Mouse (Mus musculus) myocyte (in vitro differentiated cells): ENCODE measurements around the gene Hecw2. TPM values are rescaled to one million over a fixed set of nuclear protein-coding genes. Genes with fewer than 3 reads are reported as not detected.
A peak's percentile ranks its signal among the peaks of the same experiment; 100 is the strongest.

Experiments used
- H3K27me3 ChIP-seq: one replicate; pipeline ENCODE4 v1.6.1; 2011; ENCODE audit not compliant: control insufficient read depth, insufficient read depth, insufficient read length
- H3K36me3 ChIP-seq: one replicate; pipeline ENCODE4 v1.6.1; 2011; ENCODE audit not compliant: control insufficient read depth, insufficient read depth
- H3K4me2 ChIP-seq: one replicate; pipeline ENCODE4 v1.6.1; 2011; ENCODE audit warnings: low read depth, control low read depth
- H3K4me3 ChIP-seq: one replicate; pipeline ENCODE4 v1.5.1; 2011; ENCODE audit warnings: mild to moderate bottlenecking, control low read depth, moderate library complexity
- H3K79me2 ChIP-seq: one replicate; pipeline ENCODE4 v1.6.1; 2011; ENCODE audit not compliant: control insufficient read depth, insufficient read depth
- H3ac ChIP-seq: one replicate; pipeline ENCODE4 v1.6.1; 2011; ENCODE audit not compliant: control insufficient read depth, insufficient read length
- CEBPB ChIP-seq: IDR thresholded peaks from 2 replicates; pipeline ENCODE4 v1.6.1; 2011; ENCODE audit warnings: mild to moderate bottlenecking, moderate library complexity; ENCODE audit not compliant: poor library complexity, insufficient read depth, severe bottlenecking
- E2F4 ChIP-seq: IDR thresholded peaks from one replicate; pipeline ENCODE4 v1.6.1; 2011; ENCODE audit warnings: mild to moderate bottlenecking, control low read depth, moderate library complexity; ENCODE audit not compliant: insufficient read depth
- MAX ChIP-seq: IDR thresholded peaks from one replicate; pipeline ENCODE4 v1.6.1; 2011; ENCODE audit warnings: low read depth, mild to moderate bottlenecking, control low read depth
- MYOD1 ChIP-seq, 3 experiments: IDR thresholded peaks; one replicate each; pipeline ENCODE4 v1.6.1; 2011; ENCODE audit warnings: control low read depth in 2 of 3, low read depth in 2 of 3, mild to moderate bottlenecking in 2 of 3, moderate library complexity in 1 of 3; ENCODE audit not compliant: insufficient read length in 2 of 3, control insufficient read depth in 1 of 3
- MYOG ChIP-seq, 3 experiments: IDR thresholded peaks; one replicate each; pipeline ENCODE4 v1.6.1; 2011; ENCODE audit warnings: control low read depth in 2 of 3, low read depth in 2 of 3, mild to moderate bottlenecking in 2 of 3; ENCODE audit not compliant: insufficient read length in 2 of 3, control insufficient read depth in 1 of 3, insufficient read depth in 1 of 3
- POLR2A ChIP-seq: IDR thresholded peaks from one replicate; pipeline ENCODE4 v1.6.1; 2011; ENCODE audit warnings: low read depth, mild to moderate bottlenecking, control low read depth, moderate library complexity; ENCODE audit not compliant: insufficient read length
- POLR2AphosphoS2 ChIP-seq: IDR thresholded peaks from one replicate; pipeline ENCODE4 v1.6.1; 2011; ENCODE audit warnings: low read depth, control low read depth; ENCODE audit not compliant: insufficient read length
- REST ChIP-seq: IDR thresholded peaks from one replicate; pipeline ENCODE4 v1.6.1; 2011; ENCODE audit warnings: mild to moderate bottlenecking, control low read depth, moderate library complexity; ENCODE audit not compliant: insufficient read depth, insufficient read length
- SRF ChIP-seq: IDR thresholded peaks from one replicate; pipeline ENCODE4 v1.6.1; 2011; ENCODE audit warnings: low read depth; ENCODE audit not compliant: control insufficient read depth, insufficient read length
- TCF12 ChIP-seq: IDR thresholded peaks from one replicate; pipeline ENCODE4 v1.6.1; 2011; ENCODE audit warnings: mild to moderate bottlenecking, control low read depth; ENCODE audit not compliant: poor library complexity, insufficient read depth, severe bottlenecking
- TCF3 ChIP-seq: IDR thresholded peaks from one replicate; pipeline ENCODE4 v1.6.1; 2011; ENCODE audit warnings: low read depth, control low read depth; ENCODE audit not compliant: insufficient read length
- USF1 ChIP-seq: IDR thresholded peaks from one replicate; pipeline ENCODE4 v1.6.1; 2011; ENCODE audit warnings: low read depth, mild to moderate bottlenecking, control low read depth, moderate library complexity
- polyA plus RNA-seq: library from polyadenylated mRNA; unstranded; fragments of >200 nt; fragmentation: generic; extraction: Trizol; gene quantifications from one replicate; pipeline ENCODE4 v1.2.1, GENCODE M21; 2012; ENCODE audit warnings: missing spikeins

The Hecw2 gene
- polyA plus RNA-seq, 1 experiment, result 4.6 TPM

- Histone ChIP-seq H3ac (no peak overlapping the region), H3K4me2 (peak overlapping the region; percentile 55), H3K27me3 (no peaks in the 10 kb centered on the region), H3K36me3 (no peaks in the 10 kb centered on the region), H3K4me3 (no peak overlapping the region), H3K79me2 (no peaks in the 10 kb centered on the region)
- TF ChIP-seq SRF (no peak), E2F4 (no peak), REST (no peak), CEBPB (no peak), MYOG (IDR thresholded peaks at IDR 0.05; ENCODE audit: control insufficient read depth in 1 of 3, insufficient read depth in 1 of 3, insufficient read length in 2 of 3, low read depth in 2 of 3) (peak in 1 of 3 experiments; percentile 39), MYOD1 (IDR thresholded peaks at IDR 0.05; ENCODE audit: control insufficient read depth in 1 of 3, insufficient read length in 2 of 3, low read depth in 2 of 3) (peak in 1 of 3 experiments; percentile 55)
Observed at GRCm38 (mm10) chr1:53940268-53941017, 254.5 kb downstream of the Hecw2 start.

- Histone ChIP-seq H3K36me3 (no peaks in the 10 kb centered on the region), H3K4me3 (no peak overlapping the region), H3K27me3 (no peaks in the 10 kb centered on the region), H3ac (no peak overlapping the region), H3K79me2 (no peaks in the 10 kb centered on the region), H3K4me2 (peak overlapping the region; percentile 55)
- TF ChIP-seq USF1, result no peak
- no peak for TF ChIP-seq POLR2A
- TF ChIP-seq SRF, result no peak
Observed at GRCm38 (mm10) chr1:53939291-53939690, 255.7 kb downstream of the Hecw2 start.

GRCm38 (mm10) chr1:53933308-53933707 is 261.7 kb downstream of the Hecw2 start:
- no peak overlapping the region for H3K4me2 ChIP-seq
- H3K4me3 ChIP-seq, result no peak overlapping the region
- no peak overlapping the region for H3ac ChIP-seq
- H3K79me2 ChIP-seq, result no peaks in the 10 kb centered on the region
- TF ChIP-seq POLR2AphosphoS2 (no peak), TCF3 (no peak), MAX (no peak), MYOG (IDR thresholded peaks at IDR 0.05; ENCODE audit: control insufficient read depth in 1 of 3, insufficient read depth in 1 of 3, insufficient read length in 2 of 3, low read depth in 2 of 3) (no peak), MYOD1 (IDR thresholded peaks at IDR 0.05; ENCODE audit: control insufficient read depth in 1 of 3, insufficient read length in 2 of 3, low read depth in 2 of 3) (no peak), POLR2A (no peak), SRF (no peak), E2F4 (no peak), CEBPB (no peak), USF1 (no peak), REST (no peak)
- no peaks in the 10 kb centered on the region for H3K36me3 ChIP-seq
- no peaks in the 10 kb centered on the region for H3K27me3 ChIP-seq

GRCm38 (mm10) chr1:53931314-53931713 is 263.7 kb downstream of the Hecw2 start:
- Histone ChIP-seq H3K36me3 (no peaks in the 10 kb centered on the region), H3K79me2 (no peaks in the 10 kb centered on the region), H3K4me3 (no peak overlapping the region), H3K27me3 (no peaks in the 10 kb centered on the region), H3ac (no peak overlapping the region), H3K4me2 (no peak overlapping the region)
- no peak for TF ChIP-seq SRF

- H3K27me3 ChIP-seq, result no peaks in the 10 kb centered on the region
- no peak overlapping the region for H3K4me3 ChIP-seq
Observed at GRCm38 (mm10) chr1:53927605-53928004, 267.4 kb downstream of the Hecw2 start.

More at GRCm38 (mm10) chr1:53927605-53928004, 267.4 kb downstream of the Hecw2 start:
- Histone ChIP-seq H3K4me2 (no peak overlapping the region), H3ac (no peak overlapping the region), H3K36me3 (no peaks in the 10 kb centered on the region), H3K79me2 (no peaks in the 10 kb centered on the region)
- TF ChIP-seq MYOD1 (IDR thresholded peaks at IDR 0.05; ENCODE audit: control insufficient read depth in 1 of 3, insufficient read length in 2 of 3, low read depth in 2 of 3) (no peak), POLR2A (no peak), MYOG (IDR thresholded peaks at IDR 0.05; ENCODE audit: control insufficient read depth in 1 of 3, insufficient read depth in 1 of 3, insufficient read length in 2 of 3, low read depth in 2 of 3) (no peak), POLR2AphosphoS2 (no peak), USF1 (no peak), MAX (no peak), E2F4 (no peak), SRF (no peak), TCF12 (no peak), TCF3 (no peak), REST (no peak), CEBPB (no peak)
